Mouse (Mus musculus): ENCODE results near the gene Xaf1.

DNA sequence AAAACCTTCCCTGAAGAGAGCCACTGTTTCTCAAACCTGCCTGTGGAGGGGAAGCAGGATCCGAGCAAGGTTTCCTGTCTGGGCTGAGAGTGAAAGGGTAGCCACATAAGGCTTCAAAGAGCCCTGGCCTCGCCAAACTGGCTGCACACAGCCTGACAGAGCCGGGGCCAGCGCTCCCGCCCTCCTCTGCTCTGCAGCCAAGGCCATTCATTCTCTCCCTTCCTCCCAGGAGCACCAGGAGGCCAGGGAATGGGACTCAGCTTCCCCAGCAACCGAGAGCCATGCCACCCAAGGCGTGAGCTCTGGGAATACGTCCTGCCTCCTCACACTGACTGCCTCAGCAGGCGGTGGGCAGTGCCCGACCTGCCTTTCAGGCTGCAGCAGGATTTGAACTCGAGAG, 35.9 kb upstream of the Xaf1 start:
- TF ChIP-seq CTCF (IDR thresholded peaks at IDR 0.05; ENCODE audit: control insufficient read depth, insufficient read depth, low read length) (no peak), POLR2A (IDR thresholded peaks at IDR 0.05; ENCODE audit: borderline replicate concordance, control insufficient read depth, low read depth, low read length) (no peak)

Measured in bone marrow, adult 2 months (tissue).